Mouse (Mus musculus) forelimb bud, embryonic 11.5 days (tissue): ENCODE results near the gene Kcnq4.

Experiments used
- DNase-seq: peaks from one replicate; pipeline ENCODE4 v3.0.0-alpha.2; 2012; ENCODE audit warnings: low read depth, low spot score

The Kcnq4 gene

GRCm38 (mm10) chr4:120725516-120726090 is 22.8 kb downstream of the Kcnq4 start:
- DNase-seq: no peak

GRCm38 (mm10) chr4:120721574-120721973 is 26.8 kb downstream of the Kcnq4 start:
- DNase-seq: no peak

- no peak for DNase-seq
Measured at GRCm38 (mm10) chr4:120719152-120719551, 29.3 kb downstream of the Kcnq4 start.

GRCm38 (mm10) chr4:120717591-120717990 is 30.8 kb downstream of the Kcnq4 start:
- DNase-seq: no peak

- no peak for DNase-seq
Measured at GRCm38 (mm10) chr4:120716765-120717164, 31.6 kb downstream of the Kcnq4 start.

- peak; percentile 76 for DNase-seq
Measured at GRCm38 (mm10) chr4:120716141-120716571, 32.3 kb downstream of the Kcnq4 start.

GRCm38 (mm10) chr4:120713856-120714497 is 34.4 kb downstream of the Kcnq4 start:
- DNase-seq: no peak

- no peak for DNase-seq
Measured at GRCm38 (mm10) chr4:120713021-120713420, 35.4 kb downstream of the Kcnq4 start.

- DNase-seq: no peak
Measured at GRCm38 (mm10) chr4:120712236-120712635, 36.2 kb downstream of the Kcnq4 start.

GRCm38 (mm10) chr4:120702511-120702910 is 45.9 kb downstream of the Kcnq4 start:
- DNase-seq: no peak

GRCm38 (mm10) chr4:120702056-120702455 is 46.4 kb downstream of the Kcnq4 start:
- DNase-seq: no peak

GRCm38 (mm10) chr4:120701180-120701579 is 47.2 kb downstream of the Kcnq4 start:
- DNase-seq: no peak

- DNase-seq: no peak
Measured at GRCm38 (mm10) chr4:120697799-120698484, 50.5 kb downstream of the Kcnq4 start.

- no peak for DNase-seq
Measured at GRCm38 (mm10) chr4:120697353-120697752, 51.1 kb downstream of the Kcnq4 start.

GRCm38 (mm10) chr4:120692717-120693116 is 55.7 kb downstream of the Kcnq4 start:
- DNase-seq: peak; percentile 49

- no peak for DNase-seq
Measured at GRCm38 (mm10) chr4:120689317-120689716, 59.1 kb downstream of the Kcnq4 start.

- no peak for DNase-seq
Measured at GRCm38 (mm10) chr4:120687282-120687681, 61.1 kb downstream of the Kcnq4 start.

GRCm38 (mm10) chr4:120683278-120683997 is 65.0 kb downstream of the Kcnq4 start:
- no peak for DNase-seq

- peak; percentile 60 for DNase-seq
Measured at GRCm38 (mm10) chr4:120682168-120682567, 66.2 kb downstream of the Kcnq4 start.

- peak; percentile 43 for DNase-seq
Measured at GRCm38 (mm10) chr4:120680953-120681352, 67.5 kb downstream of the Kcnq4 start.

- no peak for DNase-seq
Measured at GRCm38 (mm10) chr4:120675640-120676039, 72.8 kb downstream of the Kcnq4 start.

GRCm38 (mm10) chr4:120674775-120675451 is 73.5 kb downstream of the Kcnq4 start:
- no peak for DNase-seq
